Mouse (Mus musculus) lung, postnatal 25 days (tissue): ENCODE measurements at regions not wholly inside any gene's neighbourhood (a gene's known extent, or its start where the extent isn't known, plus 50 kb on each side); places are given as distances from the start of the nearest gene placed in this dataset.
"Not testable (repeated sequence)": the region's sequence is repeated elsewhere in the genome, so short reads cannot be mapped to it uniquely, and the experiment has no call there.

Experiments
- DNase-seq: peaks from one replicate; pipeline ENCODE4 v3.0.0; 2022; ENCODE audit warnings: low spot score

DNA sequence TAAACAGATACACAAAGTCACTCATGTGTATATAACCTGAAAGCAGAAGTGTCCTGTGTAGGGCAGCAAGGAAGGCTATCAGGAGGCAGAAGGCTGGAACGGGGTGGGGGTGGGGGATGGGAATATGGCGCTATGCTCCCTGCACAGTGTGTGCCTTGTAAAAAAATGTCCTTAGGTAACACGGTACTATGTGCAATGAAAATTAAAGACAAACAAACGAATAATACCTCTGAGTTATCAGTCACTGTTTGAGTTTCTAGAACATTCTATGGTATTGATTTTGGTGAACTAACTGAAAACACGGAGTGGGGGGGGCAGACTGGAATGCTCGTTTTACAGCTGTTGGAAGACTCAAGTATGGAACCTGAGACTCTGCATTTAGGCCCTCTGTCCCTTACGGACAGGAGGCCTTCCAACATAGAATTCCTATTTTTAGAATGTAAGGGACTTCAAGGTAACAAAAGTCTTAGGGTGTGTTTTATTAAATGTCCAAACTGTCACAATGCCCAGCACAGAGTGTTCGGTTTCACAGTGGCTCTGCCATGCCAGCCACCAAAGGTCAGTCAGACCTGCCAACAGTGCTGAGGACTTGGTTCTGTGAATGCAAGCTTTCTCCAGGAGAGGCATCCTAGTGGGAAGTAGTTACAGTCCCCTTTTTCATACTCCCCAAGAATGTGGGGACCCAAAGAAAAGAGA, 240.6 kb downstream of the Ano6 start:
- DNase-seq: peak; percentile 4

DNA sequence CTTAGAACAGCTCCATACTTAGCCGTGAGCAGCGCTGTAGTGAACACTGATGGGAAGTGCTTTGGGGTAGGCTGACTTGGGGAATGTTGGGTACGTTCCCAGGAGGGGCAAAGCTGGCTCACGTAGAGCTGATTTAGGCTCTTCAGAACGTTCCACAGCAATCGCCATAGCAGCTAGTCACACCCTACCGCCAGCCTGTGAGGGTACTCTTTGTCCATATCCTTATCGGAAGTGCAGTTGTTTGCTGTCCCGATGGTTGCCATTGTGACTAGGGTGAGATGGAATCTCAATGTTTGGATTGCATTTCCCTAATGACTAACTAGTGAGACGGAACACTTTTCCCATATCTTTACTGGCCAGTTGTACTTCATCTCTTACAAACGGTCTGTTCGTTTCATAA, 244.6 kb downstream of the Ano6 start:
- peak; percentile 73 for DNase-seq

DNA sequence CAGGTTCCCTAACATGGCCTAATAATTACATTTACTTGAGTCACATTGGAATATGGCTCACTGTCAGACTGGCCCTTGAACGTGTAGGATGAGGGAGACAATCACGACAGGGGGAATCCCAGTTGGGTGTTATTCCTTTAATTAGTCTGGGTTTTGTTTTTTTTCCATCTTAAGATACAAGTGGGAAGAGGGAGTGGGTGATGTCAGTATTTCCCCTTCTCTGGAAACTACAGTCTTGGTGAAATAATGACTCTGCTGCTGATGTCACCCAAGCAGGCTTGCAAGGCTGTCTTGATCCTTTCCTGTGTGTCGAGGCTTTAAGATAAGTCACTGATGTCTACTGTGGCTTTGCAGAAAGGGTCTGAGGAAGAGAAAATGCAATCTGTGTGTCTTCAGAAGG, 241.8 kb upstream of the Arid2 start:
- no peak for DNase-seq

DNA sequence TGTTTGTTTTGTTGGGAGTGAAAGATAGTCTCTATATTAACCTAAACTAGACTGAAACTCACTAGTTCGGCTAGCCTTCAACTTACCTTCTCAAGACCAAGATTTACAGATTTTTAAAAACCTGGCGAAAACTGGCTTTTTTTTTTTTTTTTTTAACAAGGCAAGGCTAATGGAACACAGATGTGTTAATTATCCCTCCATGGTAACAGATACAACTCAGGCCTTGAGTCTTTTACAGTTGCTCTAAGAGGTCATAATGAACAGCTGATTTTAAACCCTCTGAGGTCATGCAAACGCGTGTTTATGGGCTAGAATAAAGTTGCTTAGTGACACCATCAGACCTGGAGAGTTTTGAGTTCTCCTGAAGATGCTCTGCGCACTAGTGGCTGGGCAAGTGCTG, 240.7 kb upstream of the Arid2 start:
- DNase-seq: no peak

DNA sequence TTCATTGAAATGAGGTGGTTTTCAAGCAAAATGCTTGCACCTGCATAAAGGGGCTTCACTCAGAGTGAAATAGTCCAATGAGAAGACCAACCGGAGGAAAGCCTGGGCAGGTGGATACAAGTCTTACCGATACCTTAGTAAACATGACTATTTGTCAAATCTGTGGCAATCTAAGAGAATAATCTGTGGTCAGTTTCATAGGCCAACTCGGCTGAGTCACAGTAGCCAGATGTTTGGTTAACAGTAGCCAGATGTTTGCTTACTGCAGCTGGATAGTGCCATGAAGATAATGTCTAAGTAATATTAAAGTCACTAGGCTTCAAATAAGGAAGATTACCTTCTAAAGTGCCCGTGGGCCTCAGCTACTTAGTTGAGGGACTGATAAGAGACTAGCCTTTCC, 236.9 kb upstream of the Arid2 start:
- DNase-seq: no peak

DNA sequence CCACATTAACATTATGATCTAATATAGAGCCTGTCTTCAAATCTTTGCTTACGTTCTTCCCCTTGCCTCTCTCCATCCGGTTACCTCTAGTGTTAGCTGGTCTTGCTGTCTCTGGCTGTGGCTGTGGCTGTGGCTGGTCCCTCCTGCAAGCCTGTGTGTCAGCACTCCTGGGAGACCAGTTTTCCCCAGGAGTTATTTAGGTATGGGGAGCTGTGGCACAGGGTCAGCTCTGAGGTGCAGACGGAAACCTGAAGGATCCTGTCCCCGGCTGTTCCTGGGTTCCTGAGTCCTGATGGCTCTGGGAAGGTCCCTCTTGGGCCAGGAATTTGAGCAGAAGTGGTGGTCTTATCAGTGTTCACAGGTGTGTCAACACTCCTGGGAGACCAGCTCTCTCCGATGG, 234.7 kb upstream of the Arid2 start:
- no peak for DNase-seq

DNA sequence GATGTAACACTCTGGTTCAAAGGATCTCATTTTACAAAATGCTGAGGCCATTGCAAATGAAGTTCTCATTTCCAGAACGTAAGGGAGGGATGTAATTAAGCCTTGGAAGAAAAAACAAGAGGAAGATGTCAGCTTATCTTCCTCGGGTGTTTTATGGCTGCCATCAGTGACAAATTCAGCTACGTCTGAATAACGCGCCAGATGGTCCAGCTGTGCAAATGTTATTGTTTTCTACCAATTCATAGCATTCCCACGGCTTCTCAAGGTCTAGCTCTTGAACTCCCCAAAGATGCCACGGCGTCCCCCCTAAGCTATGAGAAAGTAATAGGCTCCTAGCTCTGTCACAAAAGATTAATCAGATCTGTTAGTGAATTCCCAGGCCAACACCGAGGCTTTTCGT, 232.0 kb upstream of the Arid2 start:
- DNase-seq: no peak

DNA sequence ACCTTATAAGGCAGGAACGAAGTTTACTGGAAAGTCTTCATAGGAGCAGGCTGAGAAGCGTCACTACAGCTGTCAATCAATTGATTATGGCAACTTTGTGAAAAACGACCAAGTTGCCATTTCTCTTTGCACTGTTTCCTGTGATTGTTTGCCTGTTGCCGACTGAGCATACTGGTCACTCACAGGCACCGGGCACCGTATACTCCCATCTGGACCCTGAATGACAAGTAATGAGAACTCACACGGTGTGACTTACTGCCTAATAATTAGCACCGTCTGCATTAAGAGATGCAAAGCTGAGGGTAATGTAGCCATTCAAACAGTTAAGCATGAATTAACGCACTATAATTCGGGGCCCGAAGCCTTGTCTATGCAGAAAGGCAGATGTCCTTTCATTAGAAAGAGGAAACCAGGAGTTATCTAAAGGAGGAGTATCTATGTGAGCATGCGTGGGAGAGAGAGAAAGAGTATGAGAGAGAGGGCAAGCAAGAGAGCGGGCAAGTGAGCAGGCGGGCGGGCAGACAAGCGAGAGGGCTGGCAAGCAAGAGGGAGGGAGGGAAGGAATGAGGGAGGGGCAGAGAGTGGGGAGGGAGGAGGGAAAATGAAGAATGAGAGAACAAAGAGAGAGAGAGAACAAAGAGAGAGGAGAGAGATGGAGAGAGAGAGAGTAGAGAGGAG, 231.4 kb upstream of the Arid2 start:
- no peak for DNase-seq

DNA sequence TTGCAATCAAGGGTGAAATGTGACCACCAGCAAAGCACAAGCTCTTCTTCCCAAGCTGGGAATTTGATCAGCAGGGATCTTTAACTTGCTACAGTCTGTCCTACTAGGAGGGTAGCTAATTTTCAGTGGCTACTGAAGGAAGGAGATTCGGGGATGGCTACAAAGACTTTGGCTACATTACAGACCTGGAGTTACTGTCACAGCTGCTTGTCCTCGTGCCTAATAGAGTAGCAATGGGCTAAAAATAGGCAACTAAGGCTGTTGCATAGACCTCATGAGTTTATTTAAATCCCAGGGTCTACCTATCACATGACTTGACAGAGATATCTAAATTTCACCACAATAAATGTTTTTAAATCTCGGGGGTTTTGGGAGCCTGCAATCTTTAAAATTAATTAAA, 227.7 kb upstream of the Arid2 start:
- DNase-seq: no peak

DNA sequence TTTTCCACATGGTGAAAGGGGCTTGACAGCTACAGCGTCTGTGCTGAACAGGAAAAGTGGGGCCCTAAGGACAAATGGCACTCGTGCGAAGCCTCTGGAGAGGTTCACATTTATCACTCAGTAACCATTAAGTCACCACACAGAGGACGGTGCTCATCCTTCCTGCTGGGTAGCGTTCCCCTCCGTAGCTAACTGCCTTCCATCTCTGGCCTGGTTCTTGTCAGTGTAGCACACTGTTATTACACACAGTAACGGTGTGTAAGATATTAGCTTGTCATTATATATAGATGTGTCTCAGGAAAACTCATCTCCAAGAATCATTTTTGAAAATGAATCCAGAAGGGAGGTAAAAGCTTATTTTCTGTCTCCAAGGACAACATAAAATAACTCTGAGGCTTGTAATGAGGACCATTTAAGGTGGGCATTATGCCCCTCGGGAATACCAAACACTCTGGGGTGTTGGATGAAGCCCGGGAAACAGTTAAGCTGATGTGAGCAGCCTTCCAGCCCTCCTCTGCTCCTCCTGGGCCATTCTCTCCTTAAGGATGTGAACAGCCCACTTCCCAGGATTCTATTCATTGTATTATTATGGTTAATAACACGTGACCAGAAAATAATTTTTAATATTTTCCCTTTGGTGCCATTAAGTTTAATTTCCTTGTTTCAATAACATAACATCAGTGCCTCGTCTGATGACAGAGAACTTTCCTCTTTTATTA, 222.7 kb upstream of the Arid2 start:
- no peak for DNase-seq

DNA sequence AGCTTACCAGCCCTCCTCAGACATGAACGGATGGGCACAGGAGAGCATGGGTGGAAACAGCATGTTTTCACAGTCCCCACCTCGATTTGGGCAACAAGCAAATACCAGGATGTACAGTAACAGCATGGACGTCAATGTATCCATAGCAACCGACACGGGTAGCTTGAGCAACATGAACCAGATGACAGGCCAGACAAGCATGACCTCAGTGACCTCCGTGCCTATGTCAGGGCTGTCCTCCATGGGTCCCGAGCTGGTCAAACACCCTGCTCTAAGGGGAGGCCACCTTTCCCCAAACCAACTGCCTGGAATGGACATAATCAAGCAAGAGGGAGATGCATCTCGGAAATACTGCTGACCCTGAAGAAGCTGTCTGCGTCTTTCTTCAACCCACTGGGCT, 211.7 kb upstream of the Arid2 start:
- no peak for DNase-seq

DNA sequence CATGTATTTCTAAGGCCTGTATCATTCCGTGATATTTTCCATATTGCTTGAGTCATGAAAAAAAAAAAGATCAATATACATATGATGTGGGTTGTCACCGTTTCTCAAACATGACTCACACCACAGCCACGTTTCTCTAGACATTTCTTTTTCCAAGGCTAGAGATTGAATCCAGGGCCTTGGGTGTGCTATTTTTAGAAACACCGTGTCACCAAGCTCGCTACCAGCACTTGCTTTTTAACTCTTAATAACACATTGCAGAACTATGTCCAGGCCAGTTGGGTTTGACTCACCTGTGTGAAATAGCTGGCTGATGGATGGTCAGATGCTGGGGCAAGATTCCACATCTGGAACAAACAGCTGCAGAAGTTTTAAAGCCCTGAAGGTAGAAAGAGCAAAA, 209.6 kb upstream of the Arid2 start:
- DNase-seq: no peak

DNA sequence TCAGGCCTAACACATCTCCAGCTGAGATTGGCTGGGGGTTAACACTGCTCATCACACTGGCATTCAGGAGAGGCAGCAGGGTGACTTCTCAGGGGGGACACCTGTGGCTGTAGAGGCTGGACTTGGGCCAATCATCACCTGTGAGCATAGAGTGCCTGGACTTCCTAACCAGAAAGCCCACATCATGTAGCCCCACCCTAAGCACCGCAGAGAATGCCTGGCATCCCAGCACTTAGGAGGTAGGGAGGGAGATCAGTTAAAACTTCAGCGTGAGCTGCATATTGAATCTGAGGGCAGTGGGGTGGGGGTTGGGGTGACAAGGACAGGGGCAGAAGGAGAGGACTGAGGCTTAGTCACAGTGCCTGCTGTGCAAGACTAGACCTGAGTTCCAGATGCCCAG, 208.7 kb upstream of the Arid2 start:
- DNase-seq: peak; percentile 3

DNA sequence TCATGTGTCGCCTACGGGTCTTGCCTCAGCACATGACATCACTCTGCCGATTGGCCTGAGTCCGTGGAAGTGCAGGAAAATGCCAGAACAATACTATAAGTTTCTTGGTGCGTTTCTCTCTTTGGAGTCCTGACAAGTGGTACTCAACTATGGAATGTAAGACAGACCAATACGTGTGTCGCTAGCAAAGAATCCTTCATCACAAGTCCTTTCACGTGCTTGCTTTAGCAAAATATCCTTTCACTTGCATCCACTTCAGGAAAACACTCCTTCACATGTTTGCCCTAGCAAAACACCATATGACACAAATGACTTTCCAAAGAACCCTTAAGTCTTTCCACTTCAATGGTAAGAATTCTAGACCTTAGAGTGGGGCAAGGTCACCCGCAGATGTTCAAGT, 197.6 kb upstream of the Arid2 start:
- DNase-seq: peak; percentile 29

DNA sequence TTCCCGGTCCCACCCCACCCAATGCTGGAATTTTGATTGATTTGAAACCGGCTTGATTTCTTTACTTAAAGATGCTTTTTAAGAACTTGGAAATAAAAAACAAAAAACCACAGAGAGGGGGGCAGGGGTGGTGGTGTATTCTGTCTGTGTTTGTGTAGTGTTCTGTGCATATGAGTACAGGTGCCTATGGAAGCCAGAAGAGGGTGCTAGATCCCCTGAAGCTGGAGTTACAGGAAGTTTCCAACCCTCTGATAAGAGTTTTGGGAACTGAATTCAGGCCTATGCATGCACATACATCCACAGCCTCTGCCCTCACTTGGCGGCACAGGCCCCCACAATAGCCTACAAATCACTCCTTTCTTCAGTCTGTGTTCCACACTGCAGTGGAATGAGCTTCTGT, 190.9 kb upstream of the Arid2 start:
- no peak for DNase-seq

DNA sequence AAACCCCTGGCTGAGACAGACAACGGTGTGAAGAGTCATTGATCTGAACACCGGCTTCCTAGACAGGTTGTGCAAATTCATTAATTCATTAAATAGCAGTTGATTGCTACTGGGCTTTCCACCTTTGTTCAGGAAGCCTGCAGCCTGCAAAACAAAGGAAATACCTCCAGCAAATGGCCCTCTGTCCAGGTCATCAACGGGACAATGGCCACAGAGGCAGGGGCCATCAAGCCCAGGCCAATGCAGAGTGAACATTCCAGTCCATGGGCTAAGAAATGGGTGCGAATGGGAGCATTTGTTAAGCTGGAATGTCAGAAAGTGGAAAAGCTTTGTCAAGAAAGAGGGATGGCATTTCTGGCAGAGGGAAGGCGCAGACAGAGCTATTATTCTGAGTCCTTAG, 188.5 kb upstream of the Arid2 start:
- no peak for DNase-seq

DNA sequence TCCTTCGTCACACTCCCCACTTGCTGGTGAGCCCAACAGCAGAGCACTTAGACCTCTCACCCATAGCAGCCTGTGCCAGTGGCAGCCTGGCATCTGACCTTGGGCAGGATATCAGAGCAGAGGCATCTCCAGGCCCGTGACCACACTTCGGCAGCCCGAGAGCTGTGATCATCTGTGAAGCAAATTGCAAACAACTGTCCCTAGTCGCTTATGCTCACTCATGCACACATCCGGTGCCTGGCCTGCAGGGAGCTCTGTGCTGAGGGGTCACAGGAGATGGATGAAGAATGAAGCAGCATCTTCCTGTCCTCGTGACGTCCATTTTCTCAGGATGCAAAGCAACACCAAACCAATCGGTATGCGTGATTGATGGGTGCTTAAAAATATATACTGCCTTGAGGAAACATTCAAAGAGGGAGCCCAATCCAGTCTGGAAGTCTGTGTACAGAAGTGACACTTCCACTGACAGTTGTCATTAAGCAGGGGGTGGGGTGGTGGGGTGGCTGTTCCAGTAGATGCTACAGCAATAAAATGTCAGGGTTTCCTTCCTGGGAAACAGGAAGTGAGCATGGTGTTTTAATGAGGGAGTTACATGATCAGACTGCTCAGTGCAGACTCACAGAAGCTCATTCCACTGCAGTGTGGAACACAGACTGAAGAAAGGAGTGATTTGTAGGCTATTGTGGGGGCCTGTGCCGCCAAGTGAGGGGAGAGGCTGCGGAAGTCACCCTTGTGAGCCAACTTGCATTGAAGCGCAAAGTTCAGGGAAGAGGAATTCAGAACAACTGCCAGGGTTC, 187.3 kb upstream of the Arid2 start:
- not testable (repeated sequence) for DNase-seq

DNA sequence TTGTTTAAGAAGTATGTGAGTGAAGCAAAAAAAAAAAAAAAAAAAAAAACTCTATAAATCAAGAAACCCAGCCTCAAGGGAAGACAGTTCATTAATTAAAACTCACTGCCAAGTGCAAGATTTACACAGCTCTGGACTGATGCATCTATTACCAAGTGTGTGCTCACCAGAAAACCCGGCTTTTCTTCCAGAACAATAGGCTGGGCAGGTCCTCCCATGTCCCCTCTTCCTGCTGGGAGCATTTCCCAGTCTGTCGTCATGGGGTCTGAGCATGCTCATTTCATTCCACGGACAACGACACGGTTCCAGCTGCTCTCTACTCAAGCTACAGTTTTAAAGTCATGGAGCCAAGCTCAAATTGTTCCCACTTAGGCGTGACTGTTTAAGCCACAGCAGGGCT, 183.6 kb upstream of the Arid2 start:
- no peak for DNase-seq

DNA sequence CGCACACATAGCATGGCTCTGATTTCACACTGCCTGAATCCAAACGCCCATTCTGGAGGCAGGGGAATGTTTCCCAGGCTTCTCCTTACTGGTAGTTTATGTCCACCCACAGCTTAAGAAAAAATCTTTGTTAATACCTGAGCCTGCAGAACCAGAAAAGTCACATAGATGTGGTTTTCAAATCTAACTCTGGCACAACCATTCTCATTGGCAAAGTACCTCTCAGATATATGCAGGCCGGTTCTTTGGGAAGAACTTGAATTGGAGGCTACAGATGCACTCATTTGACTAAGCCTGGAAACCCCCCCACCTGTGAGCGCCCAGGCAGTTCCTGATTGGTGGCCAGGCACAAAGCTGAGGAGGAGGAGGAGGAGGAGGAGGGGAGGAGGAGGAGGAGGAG, 179.8 kb upstream of the Arid2 start:
- peak; percentile 18 for DNase-seq

DNA sequence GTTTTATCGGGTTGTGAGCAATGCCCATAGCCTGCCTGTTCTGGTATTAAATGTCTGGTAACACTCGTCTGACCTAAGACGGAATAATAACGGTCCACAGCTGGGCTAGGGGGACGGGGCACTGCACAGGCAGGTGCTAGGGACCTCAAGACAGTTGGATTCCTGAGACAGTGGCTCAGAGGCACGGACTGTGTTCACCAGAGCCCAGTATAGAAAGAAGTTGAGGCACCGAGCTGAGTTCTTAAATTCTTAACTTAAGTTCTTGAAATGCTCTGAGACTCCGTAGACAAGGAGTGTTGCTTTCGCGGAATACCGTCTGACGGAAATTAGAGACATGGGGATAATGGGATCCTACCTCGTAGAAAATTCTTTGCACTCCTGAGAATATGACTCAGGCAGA, 174.2 kb upstream of the Arid2 start:
- no peak for DNase-seq

DNA sequence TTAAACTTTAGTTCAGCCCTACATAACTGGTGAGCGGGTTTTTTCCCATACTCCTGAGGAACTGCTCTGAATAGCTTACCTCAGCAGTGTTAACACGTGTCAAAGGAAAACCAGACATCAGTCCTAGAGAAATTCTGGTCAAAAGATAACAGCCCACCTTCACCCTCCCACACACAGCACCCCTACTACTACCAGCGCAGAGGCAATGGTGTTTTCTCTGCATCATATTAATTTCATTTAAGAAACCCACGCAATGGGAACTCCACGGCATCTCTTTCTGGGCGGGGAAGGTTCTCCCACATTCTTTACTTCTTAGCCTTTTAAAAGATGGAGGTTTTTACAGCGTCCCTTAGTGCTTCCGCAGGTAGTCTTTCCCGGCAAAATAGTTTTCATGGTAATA, 172.7 kb upstream of the Arid2 start:
- no peak for DNase-seq

DNA sequence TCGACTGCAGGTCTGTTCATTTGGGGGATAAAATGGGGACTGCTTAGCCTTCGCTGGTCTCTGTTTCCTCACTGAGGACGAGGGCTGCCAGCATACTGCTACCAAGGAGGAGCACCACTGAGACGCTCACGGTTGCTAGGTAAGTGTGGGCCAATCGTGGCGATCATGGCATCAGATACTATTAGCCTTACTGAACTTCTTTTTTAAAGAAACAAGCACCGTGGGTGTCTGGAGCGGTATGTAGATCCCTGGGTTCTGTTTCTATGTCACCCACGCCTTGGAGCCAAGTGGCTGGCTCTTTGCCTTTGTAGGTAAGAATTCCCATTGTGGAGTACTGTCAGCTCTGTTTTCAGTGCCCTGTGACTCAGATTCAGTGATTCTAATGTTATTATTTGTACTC, 172.1 kb upstream of the Arid2 start:
- no peak for DNase-seq

DNA sequence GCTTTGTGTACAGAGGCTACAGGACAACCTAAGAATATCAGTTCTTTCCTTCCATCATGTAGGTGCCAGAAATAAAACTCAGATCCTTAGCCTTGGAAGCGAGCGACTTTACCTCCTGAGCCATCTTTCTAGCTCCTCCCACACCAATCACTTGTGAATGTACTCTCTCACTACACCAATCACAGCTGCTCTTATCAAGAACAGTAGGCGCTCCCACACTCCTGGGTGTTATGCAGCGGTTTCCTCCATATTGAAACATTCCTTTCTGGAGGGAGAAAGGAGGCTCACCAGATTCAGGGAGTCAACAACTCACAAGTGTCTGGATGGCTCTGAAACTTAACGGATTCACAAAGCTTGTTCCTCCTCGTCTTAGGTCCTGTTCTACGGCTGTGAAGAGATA, 168.1 kb upstream of the Arid2 start:
- DNase-seq: no peak
